ENCODE assay signal across 8 mouse cellular contexts in genomic region chr3:127791056-127791483, GRCm38 (mm10). TPM values are rescaled to one million over a fixed set of nuclear protein-coding genes. Genes with fewer than 3 reads are reported as not detected.
DNase-seq lines count a peak whose midpoint lies in the region; ATAC-seq and TF ChIP-seq lines count a peak whose summit lies in the region.

No protein-coding gene starts in this region.

- H3K9ac ChIP-seq in forebrain, embryonic 11.5 days (ENCODE audit: low read length), result peak overlapping the region; percentile 54; the same call in 1 of the 2 replicates
- H3K9ac ChIP-seq in intestine, embryonic 16.5 days (ENCODE audit: low read depth, low read length), result peak overlapping the region; percentile 81
- peak overlapping the region; percentile 45; the same call in 1 of the 2 replicates for H3K9ac ChIP-seq in stomach, embryonic 14.5 days (replicated peaks; ENCODE audit: low read depth, low read length)

- DNase-seq in testis, postnatal 10 days (ENCODE audit: low spot score), result no peak
- DNase-seq in forebrain, embryonic 11.5 days (ENCODE audit: low spot score), result peak; percentile 64
- peak; percentile 19 for DNase-seq in mesoderm, embryonic 11.5 days (ENCODE audit: low read depth, low spot score)
- no peak for DNase-seq in left cerebral cortex, adult 9 months (ENCODE audit: low spot score in 2 of 2)
- no peak for DNase-seq in urinary bladder, postnatal 14 days (ENCODE audit: low spot score)

- TF ChIP-seq CTCF in testis, adult 2 months (IDR thresholded peaks at IDR 0.05; ENCODE audit: control insufficient read depth, insufficient read depth, insufficient replicate concordance, low read depth, low read length), result no peak

- peak overlapping the region; percentile 87 for H3K4me2 ChIP-seq in forebrain, embryonic 11.5 days (ENCODE audit: low read depth, low read length, severe bottlenecking)
- peak overlapping the region; percentile 90 for H3K4me2 ChIP-seq in intestine, embryonic 16.5 days (ENCODE audit: low read depth, low read length)
- H3K4me2 ChIP-seq in stomach, embryonic 14.5 days (replicated peaks; ENCODE audit: low read depth, low read length), result peak overlapping the region; percentile 98

- H3K9me3 ChIP-seq in forebrain, embryonic 11.5 days (ENCODE audit: control insufficient read depth, low read length), result no peaks in the 10 kb centered on the region
- no peaks in the 10 kb centered on the region for H3K9me3 ChIP-seq in intestine, embryonic 16.5 days (ENCODE audit: control insufficient read depth, low read length)
- no peaks in the 10 kb centered on the region for H3K9me3 ChIP-seq in stomach, embryonic 14.5 days (ENCODE audit: control insufficient read depth, low read depth, low read length)

- ATAC-seq in forebrain, embryonic 11.5 days (replicated peaks; ENCODE audit: low FRiP score), result 0 out of 2 replicates have a peak, but pooled peaks have one; percentile 28
- 0 out of 2 replicates have a peak, but pooled peaks have one; percentile 3 for ATAC-seq in intestine, embryonic 16.5 days
- ATAC-seq in stomach, embryonic 14.5 days (ENCODE audit: insufficient number of reproducible peaks, insufficient read depth, low FRiP score, low read depth), result no peak

- peaks cover 6% of the 10 kb centered on the region for H3K27me3 ChIP-seq in testis, adult 2 months (ENCODE audit: control insufficient read depth, insufficient read depth, low read length)
- H3K27me3 ChIP-seq in forebrain, embryonic 11.5 days (ENCODE audit: control insufficient read depth, insufficient read depth, low read length), result peaks cover 27% of the 10 kb centered on the region
- no peaks in the 10 kb centered on the region for H3K27me3 ChIP-seq in intestine, embryonic 16.5 days (replicated peaks; ENCODE audit: control insufficient read depth, insufficient read depth, low read length)
- no peaks in the 10 kb centered on the region for H3K27me3 ChIP-seq in stomach, embryonic 14.5 days (ENCODE audit: control insufficient read depth, insufficient read depth, low read length)

- no peak for TF ChIP-seq POLR2A in testis, adult 2 months (IDR thresholded peaks at IDR 0.05; ENCODE audit: control insufficient read depth, low read depth, low read length)

- H3K27ac ChIP-seq in testis, adult 2 months (ENCODE audit: control insufficient read depth, insufficient read depth, low read depth, low read length), result no peak overlapping the region
- H3K27ac ChIP-seq in forebrain, embryonic 11.5 days (ENCODE audit: low read depth, low read length), result no peak overlapping the region
- H3K27ac ChIP-seq in intestine, embryonic 16.5 days (ENCODE audit: low read length), result peak overlapping the region; percentile 78
- H3K27ac ChIP-seq in stomach, embryonic 14.5 days (ENCODE audit: low read length), result no peak overlapping the region

- H3K4me1 ChIP-seq in testis, adult 2 months (ENCODE audit: control insufficient read depth, insufficient read depth, low read length), result peaks cover 8% of the 10 kb centered on the region
- H3K4me1 ChIP-seq in forebrain, embryonic 11.5 days (replicated peaks; ENCODE audit: control insufficient read depth, insufficient read depth, low read length), result peaks cover 8% of the 10 kb centered on the region; the same call in 1 of the 2 replicates
- peaks cover 6% of the 10 kb centered on the region; the same call in 1 of the 2 replicates for H3K4me1 ChIP-seq in intestine, embryonic 16.5 days (ENCODE audit: control insufficient read depth, insufficient read depth, low read length)
- H3K4me1 ChIP-seq in stomach, embryonic 14.5 days (ENCODE audit: control insufficient read depth, insufficient read depth, low read length), result peaks cover 14% of the 10 kb centered on the region; the same call in 1 of the 2 replicates

- WGBS in forebrain, embryonic 11.5 days, result under 1% methylated on average over 15 of the region's 15 CpGs
- under 1% methylated on average over 15 of the region's 15 CpGs for WGBS in intestine, embryonic 16.5 days
- under 1% methylated on average over 15 of the region's 15 CpGs for whole genome bisulfite sequencing in stomach, embryonic 14.5 days

- no peaks in the 10 kb centered on the region for H3K36me3 ChIP-seq in testis, adult 2 months (ENCODE audit: control insufficient read depth, insufficient read depth, low read length)
- H3K36me3 ChIP-seq in forebrain, embryonic 11.5 days (ENCODE audit: control insufficient read depth, insufficient read depth, low read length), result no peaks in the 10 kb centered on the region
- 0 out of 2 replicates have a peak, but pooled peaks cover 3% of the 10 kb centered on the region for H3K36me3 ChIP-seq in intestine, embryonic 16.5 days (ENCODE audit: control insufficient read depth, insufficient read depth, low read length)
- no peaks in the 10 kb centered on the region for H3K36me3 ChIP-seq in stomach, embryonic 14.5 days (ENCODE audit: control insufficient read depth, insufficient read depth, low read length)

- H3K4me3 ChIP-seq in testis, adult 2 months (ENCODE audit: control insufficient read depth, low read depth, low read length), result peak overlapping the region; percentile 71
- H3K4me3 ChIP-seq in forebrain, embryonic 11.5 days (ENCODE audit: low read depth, low read length), result peak overlapping the region; percentile 49
- peak overlapping the region; percentile 77 for H3K4me3 ChIP-seq in intestine, embryonic 16.5 days (ENCODE audit: low read length)
- H3K4me3 ChIP-seq in stomach, embryonic 14.5 days (ENCODE audit: low read depth, low read length), result peak overlapping the region; percentile 60

RNA-seq across cellular contexts. Expression of gene Tifa, which starts 1.5 kb away (rescaled TPM):
- polyA plus RNA-seq in testis, adult 2 months (2012; rRNA removed), result 0.72 and 0.96 TPM in 2 replicates
- polyA plus RNA-seq in forebrain, embryonic 11.5 days (2014; fragmentation: Nextera tagmentation; extraction: Ambion mirVana), result 2.9 and 3.2 TPM in 2 replicates
- 27.4 and 35.2 TPM in 2 replicates for polyA plus RNA-seq in intestine, embryonic 16.5 days (2015; fragmentation: Nextera tagmentation; extraction: Ambion mirVana)
- 4.5 and 6.1 TPM in 2 replicates for polyA plus RNA-seq in stomach, embryonic 14.5 days (2014; fragmentation: Nextera tagmentation; extraction: Ambion mirVana)

RNA-seq across cellular contexts. Expression of gene Alpk1, which starts 10.7 kb away (rescaled TPM):
- polyA plus RNA-seq in testis, adult 2 months (2012; rRNA removed), result 3.0 and 3.2 TPM in 2 replicates
- 0.80 and 1.3 TPM in 2 replicates for polyA plus RNA-seq in forebrain, embryonic 11.5 days (2014; fragmentation: Nextera tagmentation; extraction: Ambion mirVana)
- 1.6 and 2.5 TPM in 2 replicates for polyA plus RNA-seq in intestine, embryonic 16.5 days (2015; fragmentation: Nextera tagmentation; extraction: Ambion mirVana)
- polyA plus RNA-seq in stomach, embryonic 14.5 days (2014; fragmentation: Nextera tagmentation; extraction: Ambion mirVana), result 2.9 and 3.5 TPM in 2 replicates

RNA-seq across cellular contexts. Expression of gene Ap1ar, which starts 46.3 kb away (rescaled TPM):
- polyA plus RNA-seq in testis, adult 2 months (2012; rRNA removed), result 13.5 and 21.5 TPM in 2 replicates
- polyA plus RNA-seq in forebrain, embryonic 11.5 days (2014; fragmentation: Nextera tagmentation; extraction: Ambion mirVana), result 82.8 and 86.8 TPM in 2 replicates
- 87.4 and 101 TPM in 2 replicates for polyA plus RNA-seq in intestine, embryonic 16.5 days (2015; fragmentation: Nextera tagmentation; extraction: Ambion mirVana)
- 56.8 and 62.3 TPM in 2 replicates for polyA plus RNA-seq in stomach, embryonic 14.5 days (2014; fragmentation: Nextera tagmentation; extraction: Ambion mirVana)

Comparison
In these comparisons a context has a peak if more than half of its experiments do, and no peak if none do; other contexts are left out.
1. DNase-seq: peak in forebrain, embryonic 11.5 days (single experiment) and mesoderm, embryonic 11.5 days (single experiment); none in testis, postnatal 10 days (single experiment), left cerebral cortex, adult 9 months (0 of 2) and urinary bladder, postnatal 14 days (single experiment).
2. Peak in every context shown above with its lines, with median percentiles within 50 percentile points of each other: H3K4me3 ChIP-seq, H3K4me2 ChIP-seq and H3K9ac ChIP-seq.